Mouse (Mus musculus): ENCODE measurements around the gene Dync1i1.

Dync1i1 gene

GRCm38 (mm10) chr6:5775461-5775860, 50.0 kb downstream of the Dync1i1 start:
- no peak for DNase-seq (ENCODE audit: low spot score)

DNA sequence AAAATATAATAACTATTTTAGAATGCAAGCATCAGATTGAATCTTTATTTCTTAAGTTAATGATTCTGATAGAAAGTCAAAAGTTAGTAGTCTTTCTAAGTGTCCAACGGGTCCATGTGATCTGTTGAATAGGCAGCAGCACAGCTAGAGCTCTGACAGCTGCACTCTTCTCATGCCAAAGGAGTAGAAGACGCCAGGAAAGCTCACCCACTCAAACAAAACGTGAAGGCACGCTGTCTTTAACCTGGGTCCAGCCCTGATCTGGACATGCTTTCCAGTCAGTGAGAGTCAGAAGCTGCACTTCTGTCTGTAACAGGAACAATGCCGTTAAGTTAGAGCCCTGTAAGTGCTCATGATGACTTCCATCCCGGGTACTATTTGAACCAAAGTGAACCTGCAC, 56.3 kb downstream of the Dync1i1 start:
- DNase-seq (ENCODE audit: low spot score): no peak

- DNase-seq (ENCODE audit: low spot score): peak; percentile 12
Observed at GRCm38 (mm10) chr6:5783830-5784229, 58.4 kb downstream of the Dync1i1 start.

- DNase-seq (ENCODE audit: low spot score): no peak
Observed at GRCm38 (mm10) chr6:5790607-5791006, 65.2 kb downstream of the Dync1i1 start.

GRCm38 (mm10) chr6:5794106-5794753, 68.8 kb downstream of the Dync1i1 start:
- DNase-seq (ENCODE audit: low spot score): no peak

DNA sequence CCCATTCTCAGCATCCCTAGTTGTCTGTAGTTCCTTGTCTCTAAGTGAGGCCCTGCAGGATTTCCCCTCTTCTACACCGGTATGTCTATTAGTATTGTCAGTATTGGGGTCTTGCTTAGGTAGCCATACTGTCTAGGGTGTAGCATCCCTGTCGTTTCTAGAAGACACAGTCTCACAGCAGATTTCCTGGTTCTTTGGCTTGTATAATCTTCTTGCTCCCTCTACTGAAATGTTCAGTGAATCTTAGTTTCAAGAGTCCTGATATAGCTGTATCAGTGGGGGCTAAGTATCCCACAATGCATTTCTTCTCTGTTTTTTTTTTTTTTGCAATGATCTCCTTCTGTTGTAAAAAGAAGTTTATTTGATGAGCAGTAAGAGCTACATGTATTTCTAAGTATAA, 69.9 kb downstream of the Dync1i1 start:
- DNase-seq (ENCODE audit: low spot score): no peak

DNA sequence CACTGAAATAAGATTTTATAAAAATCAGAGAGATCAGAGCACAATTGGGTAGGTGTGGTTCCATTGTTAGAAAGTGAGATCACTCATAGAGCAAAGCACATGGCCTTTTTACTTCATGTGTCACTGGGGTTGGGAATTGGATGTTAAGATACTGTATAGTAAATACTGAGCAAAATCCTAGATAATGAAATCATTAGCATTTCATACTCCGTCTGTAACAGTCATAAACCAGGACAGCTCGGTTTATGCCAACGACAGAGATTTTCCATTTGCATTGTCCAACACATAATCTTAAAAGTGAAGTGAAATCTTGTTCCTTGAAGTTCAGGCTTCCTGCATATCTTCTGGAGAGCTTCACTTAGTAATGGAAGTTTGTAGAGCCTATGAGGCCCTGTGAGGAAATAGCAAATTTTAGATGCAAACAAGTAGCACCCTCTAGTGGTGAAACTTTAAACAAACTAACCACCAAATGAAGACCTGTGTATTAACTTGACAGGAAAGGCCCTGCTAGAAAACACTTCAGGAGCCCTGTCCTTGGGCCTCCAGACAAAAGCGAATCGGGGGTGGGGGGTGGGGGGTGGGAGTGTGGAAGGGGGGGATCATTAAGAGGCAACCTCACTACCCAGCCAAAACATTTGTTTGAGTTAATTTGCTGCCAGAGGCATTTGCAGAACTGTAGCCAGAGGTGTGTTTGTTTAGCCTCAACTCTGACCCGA, 76.8 kb downstream of the Dync1i1 start:
- DNase-seq (ENCODE audit: low spot score): peak; percentile 73

DNA sequence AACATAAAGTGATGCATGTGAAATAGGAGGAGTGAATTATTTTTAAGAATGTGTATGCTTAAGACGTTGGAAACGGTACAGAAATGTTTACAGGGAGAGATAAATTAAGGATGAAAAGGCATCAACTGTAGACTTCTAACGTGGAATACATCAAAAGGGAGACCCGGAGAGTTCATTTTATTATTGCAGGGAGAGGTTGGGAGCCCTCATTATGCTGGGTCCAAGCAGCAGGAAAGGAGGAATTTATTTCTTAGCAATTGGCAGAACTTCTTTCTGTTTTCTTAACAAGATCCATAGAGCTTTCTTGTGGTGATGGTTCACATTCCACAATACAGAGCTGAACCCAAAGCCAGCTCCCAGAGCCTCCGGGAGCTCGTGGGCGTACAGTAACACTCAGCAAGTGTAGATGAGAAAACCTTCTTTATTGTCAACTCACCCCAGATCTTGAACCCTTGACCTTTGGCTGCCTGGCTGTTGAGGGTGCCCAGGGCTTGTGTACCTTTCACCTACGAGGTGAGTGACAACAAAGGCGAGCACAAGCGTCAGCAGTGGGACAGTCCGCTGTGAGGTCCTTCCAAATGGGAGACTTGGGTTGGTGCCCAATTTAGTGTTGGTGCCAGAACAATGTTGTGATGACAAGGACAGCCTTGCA, 77.5 kb downstream of the Dync1i1 start:
- no peak for DNase-seq (ENCODE audit: low spot score)

GRCm38 (mm10) chr6:5808008-5808421, 82.6 kb downstream of the Dync1i1 start:
- DNase-seq (ENCODE audit: low spot score): no peak

- DNase-seq (ENCODE audit: low spot score): no peak
Observed at GRCm38 (mm10) chr6:5812076-5812475, 86.6 kb downstream of the Dync1i1 start.

DNA sequence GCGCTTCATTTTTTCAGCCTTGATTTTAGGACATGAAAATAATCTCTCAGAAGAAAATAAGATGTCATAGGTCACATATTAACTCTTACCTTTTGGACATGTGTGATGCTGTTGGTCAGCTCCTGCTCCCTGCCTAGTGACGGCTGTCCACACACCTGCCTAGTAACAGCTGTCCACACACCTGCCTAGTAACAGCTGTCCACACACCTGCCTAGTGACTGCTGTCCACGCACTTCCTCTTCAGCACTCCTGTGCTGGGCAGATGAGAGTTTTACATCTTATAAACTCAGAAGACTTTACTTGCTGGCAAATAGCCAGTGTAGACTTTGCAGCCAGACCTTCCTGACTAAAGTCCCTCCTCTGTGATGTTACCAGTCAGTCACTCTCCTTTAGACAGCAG, 94.2 kb downstream of the Dync1i1 start:
- no peak for DNase-seq (ENCODE audit: low spot score)

DNA sequence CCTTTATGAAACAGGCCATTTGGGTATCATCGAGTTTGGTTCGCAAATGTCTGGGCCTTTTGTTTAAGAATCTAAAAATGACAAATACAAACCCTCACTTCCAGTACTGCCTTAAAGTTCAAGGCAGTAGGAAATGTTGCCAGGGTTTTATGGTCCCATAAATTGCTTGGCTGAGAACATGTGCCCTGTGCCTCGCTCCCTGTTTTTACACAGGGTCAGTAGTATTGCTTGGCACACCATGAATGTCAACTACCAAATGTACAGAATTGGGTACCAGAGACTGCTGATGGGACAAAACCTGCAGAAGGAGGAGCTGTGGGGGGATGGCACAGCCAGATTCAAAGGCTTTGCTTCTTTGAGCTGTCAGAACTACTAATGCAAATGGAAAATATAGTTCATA, 100.0 kb downstream of the Dync1i1 start:
- no peak for DNase-seq (ENCODE audit: low spot score)

- peak; percentile 65 for DNase-seq (ENCODE audit: low spot score)
Observed at GRCm38 (mm10) chr6:5827064-5827463, 101.6 kb downstream of the Dync1i1 start.

DNA sequence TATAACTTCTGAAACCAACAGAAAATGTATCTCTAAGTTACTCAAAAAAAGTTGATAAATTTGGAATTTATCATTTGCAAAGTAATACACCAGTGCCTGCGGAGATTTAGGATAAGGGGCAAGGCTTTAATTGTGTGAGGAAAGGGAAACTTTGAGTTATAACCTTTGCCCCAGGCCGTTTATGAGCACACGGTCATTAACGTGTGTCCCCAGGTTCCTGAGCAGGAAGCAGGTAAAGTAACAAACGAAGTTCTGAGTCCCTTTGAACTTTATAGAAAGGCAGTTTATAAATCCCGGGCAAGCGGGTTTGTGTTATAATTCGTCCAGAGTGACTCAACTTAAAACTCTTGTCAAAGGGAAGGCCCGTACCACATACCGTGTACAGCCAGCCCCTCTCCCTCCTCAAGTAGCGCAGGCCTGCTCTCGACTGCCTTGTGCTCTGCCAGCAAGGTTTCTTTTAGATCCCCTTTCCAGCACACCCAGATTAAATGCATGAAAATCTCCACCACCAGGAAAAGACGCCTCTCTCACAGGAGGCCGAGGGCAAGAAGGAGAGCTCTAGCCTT, 103.1 kb downstream of the Dync1i1 start:
- no peak for DNase-seq (ENCODE audit: low spot score)

GRCm38 (mm10) chr6:5829148-5829547, 103.7 kb downstream of the Dync1i1 start:
- no peak for DNase-seq (ENCODE audit: low spot score)

- DNase-seq (ENCODE audit: low spot score): no peak
Observed at GRCm38 (mm10) chr6:5830717-5831116, 105.3 kb downstream of the Dync1i1 start.

- no peak for DNase-seq (ENCODE audit: low spot score)
Observed at GRCm38 (mm10) chr6:5831233-5831632, 105.8 kb downstream of the Dync1i1 start.

DNA sequence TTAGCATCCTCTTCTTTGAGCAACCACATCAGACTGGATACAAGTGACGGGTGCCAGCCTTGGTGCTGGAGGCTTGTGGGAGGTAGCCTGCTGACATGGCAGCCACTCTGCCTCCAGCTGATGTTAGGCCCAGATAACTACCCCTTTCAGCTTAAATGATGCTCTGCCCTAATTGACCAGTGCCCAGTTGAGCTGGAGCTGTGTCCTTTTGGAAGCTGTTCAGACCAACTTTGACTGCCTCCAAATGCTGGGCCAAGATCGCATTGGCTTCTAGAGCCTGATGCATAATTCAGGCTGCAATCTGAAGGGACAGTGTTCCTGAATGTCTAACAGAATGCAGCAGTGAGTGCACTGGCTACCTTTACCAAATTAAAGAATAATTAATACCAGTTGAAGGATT, 107.4 kb downstream of the Dync1i1 start:
- no peak for DNase-seq (ENCODE audit: low spot score)

DNA sequence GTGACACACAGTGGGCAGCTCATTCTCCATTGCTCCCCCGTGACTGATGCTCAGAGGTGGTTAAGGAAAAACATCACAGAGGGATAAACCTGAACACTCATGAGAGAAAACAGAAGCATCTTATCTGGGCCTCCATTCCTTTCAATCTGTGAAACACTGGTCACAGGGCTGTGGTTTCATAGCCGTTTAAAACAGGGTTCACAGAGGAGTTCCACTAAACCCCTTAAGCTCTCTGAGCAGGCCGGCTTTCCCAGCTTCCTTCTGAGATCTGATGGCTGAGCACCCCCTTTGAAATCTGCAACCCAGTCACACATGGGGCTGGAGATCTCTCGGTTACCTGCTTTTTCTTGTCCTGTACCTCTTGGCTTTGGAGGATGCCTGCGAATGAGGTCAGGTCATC, 117.0 kb downstream of the Dync1i1 start:
- no peak for DNase-seq (ENCODE audit: low spot score)

DNA sequence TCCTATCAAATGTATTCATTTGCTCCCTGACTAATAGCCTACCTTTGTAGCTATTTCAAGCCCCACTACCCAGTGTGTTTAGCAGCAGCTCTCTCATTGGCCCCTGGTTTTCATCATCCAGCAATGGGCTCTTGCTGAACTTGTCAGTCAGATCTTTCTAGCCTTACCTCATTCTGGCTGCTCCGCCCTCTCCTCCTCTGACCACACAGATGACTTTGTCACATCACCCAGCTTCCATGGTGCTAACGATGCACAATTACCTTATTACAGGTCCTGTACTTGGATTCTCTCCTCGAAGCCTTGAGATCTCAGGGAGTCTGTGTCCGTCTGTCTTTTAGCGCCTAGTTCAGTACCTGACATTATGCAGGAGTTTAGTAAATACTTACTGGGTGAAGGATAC, 120.7 kb downstream of the Dync1i1 start:
- no peak for DNase-seq (ENCODE audit: low spot score)

- DNase-seq (ENCODE audit: low spot score): no peak
Observed at GRCm38 (mm10) chr6:5854048-5854836, 128.8 kb downstream of the Dync1i1 start.

DNA sequence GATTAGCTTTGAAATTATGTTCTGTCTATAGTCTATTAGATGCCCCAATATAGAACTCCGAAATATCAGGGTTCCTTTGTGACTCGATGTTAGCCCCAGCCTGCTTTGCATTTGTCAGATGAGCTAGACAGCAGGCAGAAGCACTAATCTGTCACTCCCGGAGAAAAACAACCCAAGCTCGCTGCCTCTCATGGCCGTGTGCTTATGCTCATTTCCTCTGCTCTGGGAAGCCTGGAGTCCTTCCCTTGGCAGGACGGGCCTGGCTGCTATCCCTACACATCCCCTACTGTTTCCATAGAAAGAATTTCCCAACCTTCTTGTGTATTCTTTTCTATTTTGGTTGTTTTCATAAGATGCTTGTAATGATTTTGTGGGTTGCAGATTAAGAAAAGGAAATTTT, 130.1 kb downstream of the Dync1i1 start:
- no peak for DNase-seq (ENCODE audit: low spot score)
